Mouse (Mus musculus): Measurements from ENCODE around the gene Mrgpre.

- TF ChIP-seq CTCF (IDR thresholded peaks at IDR 0.05; ENCODE audit: low read depth, low read length) (no peak), GATA1 (IDR thresholded peaks at IDR 0.05; ENCODE audit: borderline replicate concordance, low read length) (no peak), TAL1 (conservative IDR thresholded peaks at IDR 0.05; ENCODE audit: low read depth, low read length) (no peak)
Observed at GRCm38 (mm10) chr7:143738601-143739006, 45.7 kb downstream of the Mrgpre start.
